Mouse (Mus musculus): ENCODE data around the gene Tomm40.

The Tomm40 gene

GRCm38 (mm10) chr7:19715239-19716054 lies at the start of gene Tomm40:
Gene Tomm40, minus strand, starts transcription at chr7:19715438.
- in situ Hi-C loops (cut with MboI; ENCODE audit: low pct_unique_long_range_greater_than_20kb in 1 of 2, low sequenced_read_pairs in 2 of 2, unreplicated experiment in 1 of 2), result no loop called here

DNA sequence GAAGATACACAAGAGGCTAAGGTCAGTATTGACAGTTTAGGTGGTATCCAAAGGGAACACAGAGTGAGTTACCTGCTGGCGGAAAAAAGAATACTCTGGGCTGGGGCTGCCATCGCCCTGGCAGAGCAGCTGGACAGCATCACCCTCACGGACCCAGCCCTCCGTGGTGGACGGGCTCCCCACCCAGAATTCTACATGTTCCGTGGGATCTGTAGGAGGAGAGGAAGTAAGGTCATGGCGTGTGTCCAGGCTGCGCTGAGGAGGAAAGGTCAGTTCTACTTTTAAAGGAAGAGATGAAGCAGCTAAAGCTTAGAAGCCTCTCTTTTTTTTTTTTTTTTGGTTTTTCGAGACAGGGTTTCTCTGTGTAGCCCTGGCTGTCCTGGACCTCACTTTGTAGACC lies 49.3 kb upstream of the Tomm40 start:
- in situ Hi-C loops (cut with MboI; ENCODE audit: low pct_unique_long_range_greater_than_20kb in 1 of 2, low sequenced_read_pairs in 2 of 2, unreplicated experiment in 1 of 2), result no loop called here

GRCm38 (mm10) chr7:19763829-19764477 lies 48.7 kb upstream of the Tomm40 start:
- in situ Hi-C loops (cut with MboI; ENCODE audit: low pct_unique_long_range_greater_than_20kb in 1 of 2, low sequenced_read_pairs in 2 of 2, unreplicated experiment in 1 of 2), result no loop called here

- in situ Hi-C loops (cut with MboI; ENCODE audit: low pct_unique_long_range_greater_than_20kb in 1 of 2, low sequenced_read_pairs in 2 of 2, unreplicated experiment in 1 of 2), result no loop called here
Measured at GRCm38 (mm10) chr7:19762283-19762682, 47.0 kb upstream of the Tomm40 start.

GRCm38 (mm10) chr7:19760021-19760420 lies 44.8 kb upstream of the Tomm40 start:
- in situ Hi-C loops (cut with MboI; ENCODE audit: low pct_unique_long_range_greater_than_20kb in 1 of 2, low sequenced_read_pairs in 2 of 2, unreplicated experiment in 1 of 2), result no loop called here

- in situ Hi-C loops (cut with MboI; ENCODE audit: low pct_unique_long_range_greater_than_20kb in 1 of 2, low sequenced_read_pairs in 2 of 2, unreplicated experiment in 1 of 2), result no loop called here
Measured at GRCm38 (mm10) chr7:19758623-19759022, 43.4 kb upstream of the Tomm40 start.

DNA sequence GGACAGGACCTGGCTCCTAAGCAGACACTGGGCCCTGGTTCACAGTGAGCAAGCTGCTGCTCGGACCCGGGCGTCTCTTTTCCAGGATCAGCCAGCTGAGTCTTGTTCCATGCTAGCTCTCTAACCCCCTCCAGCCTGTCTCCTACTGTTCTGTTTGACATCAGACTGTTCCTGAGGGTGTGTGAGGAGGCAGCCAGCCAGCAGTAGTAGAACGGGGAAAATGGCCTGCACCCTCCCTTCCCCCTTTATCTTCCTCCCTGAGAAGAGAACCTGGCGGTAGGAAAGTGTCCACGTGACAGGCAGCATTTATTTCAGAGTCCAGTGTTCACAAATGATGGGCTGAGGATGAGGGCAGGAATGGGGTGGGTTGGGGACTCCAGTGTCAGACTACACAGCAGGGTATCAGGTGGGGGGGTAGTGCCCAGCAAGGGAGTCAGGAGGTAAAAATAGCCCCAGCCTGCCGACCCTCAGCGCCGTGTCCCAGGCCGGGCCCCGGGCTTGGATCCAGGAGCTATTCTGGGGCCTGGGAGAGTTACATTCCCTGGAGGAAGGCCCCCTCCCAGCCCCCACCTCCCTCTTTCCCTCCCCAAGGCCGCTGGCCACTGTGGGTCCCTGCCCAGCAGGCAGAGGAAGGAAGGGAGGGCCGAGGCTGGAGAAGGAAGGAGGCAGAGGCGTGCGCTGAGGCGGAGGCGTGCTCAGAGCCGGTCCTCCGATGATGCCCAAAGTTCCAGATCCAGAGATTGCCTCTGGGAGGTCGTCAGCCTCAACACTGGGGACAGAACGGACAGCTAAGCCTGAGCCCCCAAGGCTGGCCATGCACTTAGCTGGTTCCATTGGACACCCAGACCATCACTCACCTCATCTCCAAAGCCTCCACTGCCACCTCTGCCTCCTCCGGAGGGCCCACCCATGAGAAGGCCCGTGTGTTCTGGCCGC lies 40.9 kb upstream of the Tomm40 start:
- in situ Hi-C loops (cut with MboI; ENCODE audit: low pct_unique_long_range_greater_than_20kb in 1 of 2, low sequenced_read_pairs in 2 of 2, unreplicated experiment in 1 of 2), result no loop called here

- in situ Hi-C loops (cut with MboI; ENCODE audit: low pct_unique_long_range_greater_than_20kb in 1 of 2, low sequenced_read_pairs in 2 of 2, unreplicated experiment in 1 of 2), result no loop called here
Measured at GRCm38 (mm10) chr7:19755008-19755407, 39.8 kb upstream of the Tomm40 start.

DNA sequence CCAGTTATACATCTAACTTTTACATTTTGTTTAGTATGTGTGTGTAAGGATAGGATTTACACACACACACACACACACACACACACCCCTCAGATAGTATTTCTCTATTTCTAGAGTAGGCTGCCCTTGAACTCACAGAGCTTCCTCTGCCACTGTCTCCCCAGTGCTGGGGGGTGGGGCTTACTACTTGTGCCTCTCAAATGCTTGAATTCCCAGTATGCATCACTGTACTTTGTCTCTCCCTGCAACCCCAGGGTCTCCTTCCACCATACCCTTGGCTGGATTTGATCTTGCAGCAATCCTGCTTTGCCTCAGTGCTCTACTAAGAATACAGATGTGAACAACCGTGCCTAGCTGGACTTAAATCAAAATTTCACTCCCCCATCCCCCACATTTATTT lies 38.8 kb upstream of the Tomm40 start:
- in situ Hi-C loops (cut with MboI; ENCODE audit: low pct_unique_long_range_greater_than_20kb in 1 of 2, low sequenced_read_pairs in 2 of 2, unreplicated experiment in 1 of 2), result no loop called here

- in situ Hi-C loops (cut with MboI; ENCODE audit: low pct_unique_long_range_greater_than_20kb in 1 of 2, low sequenced_read_pairs in 2 of 2, unreplicated experiment in 1 of 2), result no loop called here
Measured at GRCm38 (mm10) chr7:19753587-19753986, 38.3 kb upstream of the Tomm40 start.

DNA sequence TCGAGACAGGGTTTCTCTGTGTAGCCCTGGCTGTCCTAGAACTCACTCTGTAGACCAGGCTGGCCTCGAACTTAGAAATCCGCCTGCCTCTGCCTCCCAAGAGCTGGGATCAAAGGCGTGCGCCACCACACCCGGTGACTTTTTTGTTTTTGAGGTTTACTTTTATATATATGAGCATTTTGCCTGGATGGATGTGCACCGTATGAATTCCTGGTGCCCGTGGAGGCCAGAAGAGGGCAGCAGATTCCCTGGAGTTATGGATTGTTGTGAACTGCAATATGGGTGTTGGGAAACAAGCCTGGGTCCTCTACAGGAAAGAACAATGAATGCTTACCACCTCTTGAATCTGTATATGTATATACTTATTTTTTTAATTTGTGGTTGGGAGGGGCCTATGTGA lies 37.4 kb upstream of the Tomm40 start:
- in situ Hi-C loops (cut with MboI; ENCODE audit: low pct_unique_long_range_greater_than_20kb in 1 of 2, low sequenced_read_pairs in 2 of 2, unreplicated experiment in 1 of 2), result no loop called here

- in situ Hi-C loops (cut with MboI; ENCODE audit: low pct_unique_long_range_greater_than_20kb in 1 of 2, low sequenced_read_pairs in 2 of 2, unreplicated experiment in 1 of 2), result no loop called here
Measured at GRCm38 (mm10) chr7:19751070-19751383, 35.8 kb upstream of the Tomm40 start.

DNA sequence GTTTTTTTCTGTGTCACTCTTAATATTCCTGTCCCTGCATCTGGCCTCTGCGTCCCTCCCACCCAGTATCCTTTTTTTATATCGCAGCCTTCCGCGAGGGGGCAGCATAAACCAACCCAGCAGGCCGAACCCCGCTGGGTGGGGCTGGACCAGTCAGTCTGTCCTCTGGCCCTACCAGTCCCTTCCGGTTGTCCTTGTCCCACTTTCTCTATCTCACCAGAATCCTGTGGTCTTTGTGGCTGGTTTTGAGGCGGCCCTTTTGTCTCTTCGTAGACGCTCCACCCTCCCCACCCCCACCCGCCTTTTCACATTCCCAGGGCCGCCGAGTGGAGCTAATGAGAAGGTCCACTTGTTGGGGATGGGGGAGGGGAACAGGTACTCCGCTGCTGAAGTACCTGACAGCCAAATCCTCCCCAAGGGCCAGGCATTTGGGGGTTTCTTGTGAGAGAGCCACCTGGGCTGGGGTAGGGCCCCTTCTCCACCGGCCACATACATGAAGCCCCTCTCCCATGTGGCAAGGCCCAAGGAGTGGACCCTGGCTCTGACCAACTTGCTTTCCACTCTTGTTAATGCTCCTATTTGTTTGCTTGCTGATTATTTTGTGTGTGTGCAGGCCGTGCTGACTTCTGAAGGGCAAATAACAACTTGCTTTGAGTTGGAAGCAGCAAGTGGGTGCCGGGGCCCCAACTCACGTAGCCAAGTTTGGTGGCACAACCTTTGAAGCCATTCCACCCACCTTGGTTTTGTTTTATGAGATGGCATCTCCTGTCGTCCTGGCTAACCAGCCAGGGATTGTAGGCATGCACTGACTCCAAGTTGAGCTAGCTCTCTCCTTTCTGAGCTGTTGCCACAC lies 35.2 kb upstream of the Tomm40 start, which contains the start of gene Nectin2:
Gene Nectin2, minus strand, starts transcription at position 267 of the 853 bp plus-strand sequence.
- in situ Hi-C loops (cut with MboI; ENCODE audit: low pct_unique_long_range_greater_than_20kb in 1 of 2, low sequenced_read_pairs in 2 of 2, unreplicated experiment in 1 of 2), result no loop called here

DNA sequence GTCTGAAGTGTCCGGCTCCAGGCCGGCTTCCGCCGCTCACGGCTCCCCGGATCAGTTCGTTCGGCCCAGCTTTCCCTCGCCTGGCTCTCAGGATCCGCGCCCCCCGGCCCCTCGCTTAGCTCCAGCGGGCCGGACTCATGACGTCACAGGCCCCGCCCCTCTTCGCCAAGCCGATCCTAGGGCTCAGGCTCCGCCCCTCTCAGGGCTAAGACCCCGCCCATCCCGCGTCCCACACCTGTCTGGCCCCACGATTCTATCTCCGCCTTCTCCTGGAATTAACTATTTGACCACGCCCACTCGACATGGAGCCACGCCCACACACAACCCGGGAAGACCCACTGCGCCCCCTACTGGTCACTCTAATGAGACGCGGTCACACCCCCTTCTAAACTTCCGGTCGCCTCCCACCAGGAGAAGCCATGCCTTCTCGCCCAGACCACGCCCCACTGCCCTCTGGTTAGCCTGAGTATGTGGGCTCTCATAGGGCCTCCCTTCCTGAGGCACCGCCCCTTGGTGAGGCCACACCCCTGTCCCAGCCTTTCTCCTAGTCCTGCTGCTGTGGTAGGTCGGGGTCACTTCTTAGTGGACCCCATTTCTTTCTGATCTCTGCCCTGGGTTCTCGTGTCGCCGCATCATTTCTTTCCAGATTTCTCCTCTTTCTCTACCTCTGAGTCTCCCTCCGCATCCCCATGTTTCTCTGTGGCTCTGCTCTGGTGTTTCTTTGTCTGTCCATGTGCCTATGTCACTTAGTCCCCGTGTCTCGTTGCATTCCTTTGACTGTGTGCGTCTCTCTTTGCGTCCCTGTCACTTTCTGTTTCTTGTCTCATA lies 34.4 kb upstream of the Tomm40 start:
- in situ Hi-C loops (cut with MboI; ENCODE audit: low pct_unique_long_range_greater_than_20kb in 1 of 2, low sequenced_read_pairs in 2 of 2, unreplicated experiment in 1 of 2), result loop anchor here (5.0 kb wide), 1 partner anchor 38 kb away; no protein-coding TSS in a partner anchor

DNA sequence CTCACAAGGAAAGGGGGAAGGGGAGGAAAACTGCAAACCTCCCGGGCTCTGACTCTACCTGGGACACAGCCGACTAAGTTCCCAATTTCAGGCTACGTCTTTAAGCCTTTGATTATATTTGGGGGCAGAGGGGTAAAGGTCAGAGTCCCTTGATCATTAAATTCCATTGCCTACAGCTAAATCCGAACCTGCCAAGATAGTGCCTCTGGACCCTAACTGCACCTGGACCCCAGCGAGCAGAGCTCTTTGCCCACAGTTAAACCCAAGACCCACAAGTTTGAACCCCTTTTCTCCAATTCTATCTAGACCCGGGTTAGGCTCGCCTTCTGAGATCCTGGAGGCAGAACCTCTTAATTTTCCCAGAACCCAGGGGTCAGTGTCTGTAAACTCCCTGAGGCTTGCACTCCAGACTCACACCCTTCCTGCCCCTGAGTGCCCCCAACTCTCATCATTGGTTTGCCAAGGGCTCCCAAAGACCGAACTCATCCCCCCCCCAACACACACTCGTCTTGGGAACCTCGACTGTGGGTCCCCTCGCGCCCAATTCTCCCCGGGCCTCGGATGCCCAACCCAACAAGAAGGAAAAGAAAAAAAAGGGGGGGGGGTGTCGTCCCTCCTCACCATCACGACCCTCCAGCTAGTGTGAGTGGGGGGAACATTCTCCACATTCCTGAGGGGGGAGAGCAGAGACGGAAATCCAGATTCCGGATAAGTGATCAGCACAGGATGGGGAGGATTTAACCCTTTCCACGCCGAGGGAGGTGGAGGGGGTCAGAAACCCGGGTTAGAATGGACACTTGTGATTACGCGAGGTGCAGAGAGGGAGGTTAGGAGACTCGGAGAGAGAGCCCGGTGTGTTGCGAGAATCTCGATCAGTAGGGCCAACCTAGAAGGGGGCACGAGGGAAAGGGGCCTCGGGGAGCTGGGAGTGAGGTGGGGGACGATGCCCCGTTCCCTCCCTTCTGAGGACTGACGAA lies 33.3 kb upstream of the Tomm40 start:
- in situ Hi-C loops (cut with MboI; ENCODE audit: low pct_unique_long_range_greater_than_20kb in 1 of 2, low sequenced_read_pairs in 2 of 2, unreplicated experiment in 1 of 2), result loop anchor here (5.0 kb wide), 1 partner anchor 39 kb away; no protein-coding TSS in a partner anchor

All from mouse embryonic stem cell (cell line).